9 mouse cellular contexts compared by ENCODE assay signal in genomic region chr1:186721846-186722245, GRCm38 (mm10). TPM values are rescaled to one million over a fixed set of nuclear protein-coding genes. Genes with fewer than 3 reads are reported as not detected.
DNase-seq lines count a peak whose midpoint lies in the region; ATAC-seq and TF ChIP-seq lines count a peak whose summit lies in the region.
"Had no signal": no experiment of that assay in that cellular context is flagged by ENCODE, and none has a peak within 500 bp of the region (broad histone marks: within the 10 kb centered on the region; RNA-seq: fewer than 3 reads in every experiment).

No protein-coding gene starts in this region.

- peak; percentile 56 for DNase-seq in c-Kit-negative CD71-positive TER-119-positive erythroid progenitor cells, embryonic 14.5 days (ENCODE audit: low read depth, low spot score)
- DNase-seq in fibroblast of lung, adult 2 months (ENCODE audit: low read depth): peak; percentile 72
- DNase-seq in kidney, postnatal 36 days: peak; percentile 64 to 87
- peak; percentile 45 to 56 (median 50) for DNase-seq in liver, embryonic 14.5 days (ENCODE audit: low read depth in 3 of 3, low spot score in 3 of 3)
- peak; percentile 88 for DNase-seq in neural tube, embryonic 11.5 days (ENCODE audit: low spot score)

- H3K27me3 ChIP-seq in heart, embryonic 16.5 days (ENCODE audit: control insufficient read depth, insufficient read depth, low read length): no peaks in the 10 kb centered on the region
- H3K27me3 ChIP-seq in liver, embryonic 14.5 days (ENCODE audit: control insufficient read depth, insufficient read depth, low read length): no peaks in the 10 kb centered on the region
- no peaks in the 10 kb centered on the region for H3K27me3 ChIP-seq in neural tube, embryonic 11.5 days (ENCODE audit: control insufficient read depth, insufficient read depth, low read length)
- no peaks in the 10 kb centered on the region for H3K27me3 ChIP-seq in stomach, embryonic 15.5 days (replicated peaks)

- peak; percentile 98 for TF ChIP-seq CTCF in liver, embryonic 14.5 days (IDR thresholded peaks at IDR 0.05; ENCODE audit: low read depth)

- 30% methylated on average over 12 of the region's 12 CpGs for WGBS in heart, embryonic 16.5 days
- WGBS in liver, embryonic 14.5 days (ENCODE audit: insufficient replicate concordance): 39% methylated on average over 12 of the region's 12 CpGs
- 40% methylated on average over 12 of the region's 12 CpGs for WGBS in neural tube, embryonic 11.5 days
- 33% methylated on average over 12 of the region's 12 CpGs for WGBS in stomach, embryonic 15.5 days

- peaks cover 12% of the 10 kb centered on the region; the same call in 1 of the 2 replicates for H3K36me3 ChIP-seq in heart, embryonic 16.5 days (ENCODE audit: control insufficient read depth, insufficient read depth)
- H3K36me3 ChIP-seq in liver, embryonic 14.5 days (replicated peaks; ENCODE audit: control insufficient read depth, insufficient read depth, low read depth): peaks cover 7% of the 10 kb centered on the region; the same call in 1 of the 2 replicates
- no peaks in the 10 kb centered on the region for H3K36me3 ChIP-seq in neural tube, embryonic 11.5 days (ENCODE audit: control insufficient read depth, insufficient read depth, low read length)
- no peaks in the 10 kb centered on the region for H3K36me3 ChIP-seq in stomach, embryonic 15.5 days

- H3K27ac ChIP-seq in heart, embryonic 16.5 days (ENCODE audit: low read length): no peak overlapping the region
- no peak overlapping the region for H3K27ac ChIP-seq in liver, embryonic 14.5 days
- H3K27ac ChIP-seq in neural tube, embryonic 11.5 days (ENCODE audit: low read depth, low read length): no peak overlapping the region
- H3K27ac ChIP-seq in stomach, embryonic 15.5 days: no peak overlapping the region

- no peak overlapping the region for H3K4me2 ChIP-seq in heart, embryonic 16.5 days (ENCODE audit: low read depth, low read length)
- no peak overlapping the region for H3K4me2 ChIP-seq in liver, embryonic 14.5 days (ENCODE audit: low read depth)
- H3K4me2 ChIP-seq in neural tube, embryonic 11.5 days (ENCODE audit: low read depth): no peak overlapping the region
- no peak overlapping the region for H3K4me2 ChIP-seq in stomach, embryonic 15.5 days

- no peaks in the 10 kb centered on the region for H3K9me3 ChIP-seq in heart, embryonic 16.5 days (replicated peaks; ENCODE audit: control insufficient read depth, low read length)
- no peaks in the 10 kb centered on the region for H3K9me3 ChIP-seq in liver, embryonic 14.5 days (ENCODE audit: control insufficient read depth, low read length)
- H3K9me3 ChIP-seq in neural tube, embryonic 11.5 days (ENCODE audit: control insufficient read depth, low read length): no peaks in the 10 kb centered on the region
- H3K9me3 ChIP-seq in stomach, embryonic 15.5 days: no peaks in the 10 kb centered on the region

- H3K9ac ChIP-seq in heart, embryonic 16.5 days (ENCODE audit: low read length): no peak overlapping the region
- H3K9ac ChIP-seq in liver, embryonic 14.5 days (replicated peaks): no peak overlapping the region
- no peak overlapping the region for H3K9ac ChIP-seq in neural tube, embryonic 11.5 days (ENCODE audit: low read length)
- H3K9ac ChIP-seq in stomach, embryonic 15.5 days: no peak overlapping the region

- H3K4me1 ChIP-seq in heart, embryonic 16.5 days (ENCODE audit: control insufficient read depth, insufficient read depth, low read length): no peaks in the 10 kb centered on the region
- no peaks in the 10 kb centered on the region for H3K4me1 ChIP-seq in liver, embryonic 14.5 days (replicated peaks; ENCODE audit: control insufficient read depth in 2 of 2, insufficient read depth in 2 of 2, low read length in 1 of 2)
- no peaks in the 10 kb centered on the region for H3K4me1 ChIP-seq in neural tube, embryonic 11.5 days (ENCODE audit: control insufficient read depth, insufficient read depth, low read length)
- H3K4me1 ChIP-seq in stomach, embryonic 15.5 days: no peaks in the 10 kb centered on the region

- no peak for TF ChIP-seq EP300 in liver, embryonic 14.5 days (IDR thresholded peaks at IDR 0.05; ENCODE audit: low read depth)

- H3K4me3 ChIP-seq in heart, embryonic 16.5 days (ENCODE audit: low read length): no peak overlapping the region
- no peak overlapping the region for H3K4me3 ChIP-seq in liver, embryonic 14.5 days (ENCODE audit: insufficient read depth in 1 of 2, low read depth in 2 of 2, low read length in 2 of 2)
- no peak overlapping the region for H3K4me3 ChIP-seq in neural tube, embryonic 11.5 days (ENCODE audit: low read depth, low read length)
- no peak overlapping the region for H3K4me3 ChIP-seq in stomach, embryonic 15.5 days (replicated peaks)
- H3K4me3 ChIP-seq: erythroblast, embryonic 14.5 days had no signal

- peak; percentile 90 for ATAC-seq in CD4-positive, CD25-positive, alpha-beta regulatory T cell, adult 4 months
- ATAC-seq in heart, embryonic 16.5 days (replicated peaks; ENCODE audit: extremely low read depth, insufficient read depth, low FRiP score): 0 out of 2 replicates have a peak, but pooled peaks have one; percentile 49
- peak; percentile 67; the same call in 1 of the 2 replicates for ATAC-seq in liver, embryonic 14.5 days (ENCODE audit: insufficient read depth)
- ATAC-seq in neural tube, embryonic 11.5 days (ENCODE audit: insufficient read depth, low FRiP score, low TSS enrichment): peak; percentile 73
- ATAC-seq in stomach, embryonic 15.5 days (ENCODE audit: insufficient read depth, low FRiP score, low read depth): peak; percentile 35; the same call in 1 of the 2 replicates

RNA-seq across cellular contexts. Expression of gene Tgfb2, which starts 16.1 kb away (rescaled TPM):
- polyA plus RNA-seq in CD4-positive, CD25-positive, alpha-beta regulatory T cell, adult 4 months (2017; shearing (Covaris generic)): under 1 TPM; 0.08 to 0.51 TPM
- polyA plus RNA-seq in heart, embryonic 16.5 days (2015; fragmentation: Nextera tagmentation; extraction: Ambion mirVana): 42.2 and 43.6 TPM in 2 replicates
- 0.11 and 0.21 TPM in 2 replicates for polyA plus RNA-seq in liver, embryonic 14.5 days (2012; rRNA removed)
- 0.66 and 1.3 TPM in 2 replicates for polyA plus RNA-seq in liver, embryonic 14.5 days (2014; fragmentation: Nextera tagmentation; extraction: Ambion mirVana)
- 33.6 and 36.4 TPM in 2 replicates for polyA plus RNA-seq in neural tube, embryonic 11.5 days (2014; fragmentation: Nextera tagmentation; extraction: Ambion mirVana)
- polyA plus RNA-seq in stomach, embryonic 15.5 days (2015; fragmentation: Nextera tagmentation; extraction: Ambion mirVana): 21.6 and 21.8 TPM in 2 replicates
- polyA plus RNA-seq: erythroblast, embryonic 14.5 days had no signal

RNA-seq across cellular contexts. Expression of gene Rrp15, which starts 27.3 kb away (rescaled TPM):
- polyA plus RNA-seq in CD4-positive, CD25-positive, alpha-beta regulatory T cell, adult 4 months (2017; shearing (Covaris generic)): 10 to 100 TPM; 23.0 to 25.8 TPM
- 31.6 and 40.3 TPM in 2 replicates for polyA plus RNA-seq in heart, embryonic 16.5 days (2015; fragmentation: Nextera tagmentation; extraction: Ambion mirVana)
- 9.0 and 21.7 TPM in 2 replicates for polyA plus RNA-seq in liver, embryonic 14.5 days (2012; rRNA removed)
- polyA plus RNA-seq in liver, embryonic 14.5 days (2014; fragmentation: Nextera tagmentation; extraction: Ambion mirVana): 29.1 and 33.3 TPM in 2 replicates
- polyA plus RNA-seq in neural tube, embryonic 11.5 days (2014; fragmentation: Nextera tagmentation; extraction: Ambion mirVana): 59.0 and 66.4 TPM in 2 replicates
- 61.9 and 65.3 TPM in 2 replicates for polyA plus RNA-seq in stomach, embryonic 15.5 days (2015; fragmentation: Nextera tagmentation; extraction: Ambion mirVana)

Comparison
In these comparisons a context has a peak if more than half of its experiments do, and no peak if none do; other contexts are left out.
1. ATAC-seq: peak in every context shown above with its lines; median percentile 90 in CD4-positive, CD25-positive, alpha-beta regulatory T cell, adult 4 months; 73 in neural tube, embryonic 11.5 days; 67 in liver, embryonic 14.5 days; 49 in heart, embryonic 16.5 days; 35 in stomach, embryonic 15.5 days.